Mouse (Mus musculus) ZHBTc4 (cell line): ENCODE data around the gene Pex5l.

Experiments
- DNase-seq: peaks from one replicate; pipeline ENCODE4 v3.0.0-alpha.2; 2011; ENCODE audit warnings: low read depth, low spot score

Pex5l gene

GRCm38 (mm10) chr3:33063590-33063989, 79.5 kb downstream of the Pex5l start:
- peak; percentile 40 for DNase-seq

- no peak for DNase-seq
Observed at GRCm38 (mm10) chr3:33061428-33061827, 81.6 kb downstream of the Pex5l start.

GRCm38 (mm10) chr3:33061016-33061415, 82.0 kb downstream of the Pex5l start:
- no peak for DNase-seq

GRCm38 (mm10) chr3:33060343-33060937, 82.6 kb downstream of the Pex5l start:
- no peak for DNase-seq

- no peak for DNase-seq
Observed at GRCm38 (mm10) chr3:33048304-33048703, 94.7 kb downstream of the Pex5l start.

GRCm38 (mm10) chr3:33044799-33045106, 98.3 kb downstream of the Pex5l start:
- DNase-seq, result no peak

- no peak for DNase-seq
Observed at GRCm38 (mm10) chr3:33043896-33044798, 98.9 kb downstream of the Pex5l start.

- DNase-seq, result peak; percentile 20
Observed at GRCm38 (mm10) chr3:33024566-33024965, 118.5 kb downstream of the Pex5l start.

GRCm38 (mm10) chr3:33003901-33004300, 139.1 kb downstream of the Pex5l start:
- DNase-seq, result no peak

GRCm38 (mm10) chr3:33001769-33002168, 141.3 kb downstream of the Pex5l start:
- DNase-seq, result no peak

GRCm38 (mm10) chr3:33000383-33001015, 142.5 kb downstream of the Pex5l start:
- no peak for DNase-seq

GRCm38 (mm10) chr3:32991713-32992575, 151.1 kb downstream of the Pex5l start:
- DNase-seq, result no peak

GRCm38 (mm10) chr3:32987806-32988205, 155.2 kb downstream of the Pex5l start:
- no peak for DNase-seq

GRCm38 (mm10) chr3:32985141-32985540, 157.9 kb downstream of the Pex5l start:
- no peak for DNase-seq

GRCm38 (mm10) chr3:32979981-32980380, 163.1 kb downstream of the Pex5l start:
- DNase-seq, result no peak

- peak; percentile 20 for DNase-seq
Observed at GRCm38 (mm10) chr3:32979238-32979637, 163.8 kb downstream of the Pex5l start.

- no peak for DNase-seq
Observed at GRCm38 (mm10) chr3:32970257-32970656, 172.8 kb downstream of the Pex5l start.

- DNase-seq, result no peak
Observed at GRCm38 (mm10) chr3:32968671-32969425, 174.2 kb downstream of the Pex5l start.

- peak; percentile 60 for DNase-seq
Observed at GRCm38 (mm10) chr3:32965528-32965927, 177.5 kb downstream of the Pex5l start.

GRCm38 (mm10) chr3:32961494-32961893, 181.6 kb downstream of the Pex5l start:
- no peak for DNase-seq

GRCm38 (mm10) chr3:32951382-32951781, 191.7 kb downstream of the Pex5l start:
- no peak for DNase-seq
